Mouse (Mus musculus): ENCODE data around the gene Lrmp. TPM values are rescaled to one million over a fixed set of nuclear protein-coding genes. Genes with fewer than 3 reads are reported as not detected.
"Not testable (repeated sequence)": the region's sequence is repeated elsewhere in the genome, so short reads cannot be mapped to it uniquely, and the experiment has no call there.

The Lrmp gene
- total and polyA plus RNA-seq, 3 experiments = 92.3 to 163 (median 155) TPM

GRCm38 (mm10) chr6:145131991-145132390 lies 16.5 kb downstream of the Lrmp start:
- Histone ChIP-seq H3K27ac (ENCODE audit: insufficient read depth, low read depth) (no peak overlapping the region), H3K79me2 (replicated peaks; ENCODE audit: control insufficient read depth, extremely low read depth, insufficient read depth, poor library complexity, severe bottlenecking) (peaks cover 31% of the 10 kb centered on the region), H3K4me1 (ENCODE audit: control insufficient read depth in 1 of 2, insufficient read depth in 2 of 2) (peaks cover 8 to 64% of the 10 kb centered on the region in 2 experiments), H3K9ac (ENCODE audit: insufficient read depth, low read depth) (no peak overlapping the region), H3K9me3 (replicated peaks; ENCODE audit: low read length) (peaks cover 5% of the 10 kb centered on the region), H3K36me3 (replicated peaks in 1 of 2; ENCODE audit: control insufficient read depth in 1 of 2, insufficient read depth in 1 of 2, low read length in 1 of 2) (peaks cover 15 to 77% of the 10 kb centered on the region in 2 experiments), H3K27me3 (replicated peaks) (no peaks in the 10 kb centered on the region), H3K4me3 (replicated peaks in 1 of 3; ENCODE audit: low read depth in 2 of 3, low read length in 2 of 3, poor library complexity in 1 of 3) (no peak overlapping the region), H3K4me2 (ENCODE audit: insufficient read depth, low read depth, poor library complexity, severe bottlenecking) (no peak overlapping the region)
- in situ Hi-C loops (cut with MboI; ENCODE audit: low pct_ligation_motif_present, low pct_unique_long_range_greater_than_20kb, low sequenced_read_pairs) = loop anchor here (5.0 kb wide), 1 partner anchor 40 kb away; no protein-coding TSS in a partner anchor
- no peak for TF ChIP-seq RAD21 (IDR thresholded peaks at IDR 0.05; ENCODE audit: low read depth, low read length)
- TF ChIP-seq SIN3A (IDR thresholded peaks at IDR 0.05; ENCODE audit: low read length) = no peak
- TF ChIP-seq MAFK (IDR thresholded peaks at IDR 0.05; ENCODE audit: insufficient replicate concordance, low read length) = no peak
- TF ChIP-seq PAX5 (IDR thresholded peaks at IDR 0.05; ENCODE audit: low read length) = no peak
- no peak for TF ChIP-seq ELF1 (IDR thresholded peaks at IDR 0.05; ENCODE audit: low read depth, low read length)
- no peak for TF ChIP-seq JUND (conservative IDR thresholded peaks at IDR 0.05; ENCODE audit: low read depth, low read length)
- no peak for TF ChIP-seq CTCF (conservative IDR thresholded peaks at IDR 0.05 in 1 of 2, IDR thresholded peaks at IDR 0.05 in 1 of 2; ENCODE audit: low read depth in 2 of 2, low read length in 2 of 2)
- no peak for TF ChIP-seq SMC3 (IDR thresholded peaks at IDR 0.05; ENCODE audit: low read depth, low read length)
- no peak for TF ChIP-seq TCF12 (IDR thresholded peaks at IDR 0.05; ENCODE audit: low read depth, low read length)
- no peak for TF ChIP-seq MYC (IDR thresholded peaks at IDR 0.05; ENCODE audit: low read depth, low read length)
- no peak for TF ChIP-seq TBP (conservative IDR thresholded peaks at IDR 0.05; ENCODE audit: low read depth, low read length)
- TF ChIP-seq CHD2 (IDR thresholded peaks at IDR 0.05; ENCODE audit: low read length) = no peak
- no peak for TF ChIP-seq MAZ (IDR thresholded peaks at IDR 0.05; ENCODE audit: low read depth, low read length)
- no peak for TF ChIP-seq POLR2A (IDR thresholded peaks at IDR 0.05; ENCODE audit: low read depth, low read length)
- TF ChIP-seq ZNF384 (IDR thresholded peaks at IDR 0.05; ENCODE audit: low read depth, low read length) = no peak
- TF ChIP-seq EP300 (IDR thresholded peaks at IDR 0.05; ENCODE audit: low read length) = no peak
- TF ChIP-seq E2F4 (IDR thresholded peaks at IDR 0.05; ENCODE audit: insufficient replicate concordance, low read depth, low read length) = no peak
- no peak for TF ChIP-seq UBTF (IDR thresholded peaks at IDR 0.05; ENCODE audit: low read depth, low read length)
- dilution Hi-C loops (cut with MboI; ENCODE audit: extremely low pct_ligation_motif_present, extremely low pct_unique_long_range_greater_than_20kb, low sequenced_read_pairs) = no loop called here
- DNase-seq (ENCODE audit: extremely low read depth) = no peak

GRCm38 (mm10) chr6:145132969-145133368 lies 17.5 kb downstream of the Lrmp start:
- H3K9me3 ChIP-seq (replicated peaks; ENCODE audit: low read length); dilution Hi-C loops (cut with MboI; ENCODE audit: extremely low pct_ligation_motif_present, extremely low pct_unique_long_range_greater_than_20kb, low sequenced_read_pairs); H3K4me2 ChIP-seq (ENCODE audit: insufficient read depth, low read depth, poor library complexity, severe bottlenecking); H3K27ac ChIP-seq (ENCODE audit: insufficient read depth, low read depth); H3K9ac ChIP-seq (ENCODE audit: insufficient read depth, low read depth); H3K4me3 ChIP-seq (replicated peaks in 1 of 3; ENCODE audit: low read depth in 2 of 3, low read length in 2 of 3, poor library complexity in 1 of 3); DNase-seq (ENCODE audit: extremely low read depth); H3K27me3 ChIP-seq (replicated peaks): not testable (repeated sequence)
- H3K79me2 ChIP-seq (replicated peaks; ENCODE audit: control insufficient read depth, extremely low read depth, insufficient read depth, poor library complexity, severe bottlenecking) = peaks cover 29% of the 10 kb centered on the region
- in situ Hi-C loops (cut with MboI; ENCODE audit: low pct_ligation_motif_present, low pct_unique_long_range_greater_than_20kb, low sequenced_read_pairs) = loop anchor here (5.0 kb wide), 1 partner anchor 41 kb away; no protein-coding TSS in a partner anchor
- H3K4me1 ChIP-seq (ENCODE audit: control insufficient read depth in 1 of 2, insufficient read depth in 2 of 2) = peaks cover 13 to 74% of the 10 kb centered on the region in 2 experiments
- H3K36me3 ChIP-seq (replicated peaks in 1 of 2; ENCODE audit: control insufficient read depth in 1 of 2, insufficient read depth in 1 of 2, low read length in 1 of 2) = peaks cover 11 to 77% of the 10 kb centered on the region in 2 experiments

Measured in CH12.LX (cell line).